Mouse (Mus musculus): ENCODE measurements around the gene Ovol3. TPM values are rescaled to one million over a fixed set of nuclear protein-coding genes. Genes with fewer than 3 reads are reported as not detected.

Ovol3 gene
- polyA plus RNA-seq, 1 experiment, result 0.27 TPM

DNA sequence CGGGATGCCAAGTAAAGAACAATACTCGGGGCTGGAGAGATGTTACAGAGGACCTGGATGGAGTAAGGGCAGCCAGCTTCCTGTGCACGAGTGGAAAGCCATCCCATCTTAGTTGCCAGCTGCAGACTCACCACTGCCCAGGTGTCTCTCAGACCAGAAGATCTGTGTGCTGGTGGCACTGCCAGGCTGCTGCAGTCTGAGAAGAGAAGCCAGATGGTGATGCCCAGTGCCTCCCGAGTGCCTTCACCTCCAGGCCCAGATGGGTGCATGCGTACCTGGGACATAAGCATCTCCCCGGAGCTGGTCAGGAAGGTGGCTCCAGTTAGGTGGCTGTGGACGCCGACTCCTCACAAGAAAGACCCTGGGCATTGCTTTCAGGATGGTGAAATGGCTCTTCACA is 434 bp downstream of the Ovol3 start:
- no peak for DNase-seq
- H3K27me3 ChIP-seq (replicated peaks; ENCODE audit: control insufficient read depth, insufficient read depth, low read length), result no peaks in the 10 kb centered on the region
- 86% methylated on average over 8 of the region's 8 CpGs for WGBS
- no peak for TF ChIP-seq CTCF (conservative IDR thresholded peaks at IDR 0.05; ENCODE audit: insufficient read depth, insufficient read length, low read depth, low read length)
- TF ChIP-seq POLR2A (IDR thresholded peaks at IDR 0.05; ENCODE audit: low read depth, low read length), result no peak
- no peak overlapping the region for H3K27ac ChIP-seq (ENCODE audit: insufficient read depth, low read depth, low read length)
- H3K36me3 ChIP-seq (ENCODE audit: control insufficient read depth, insufficient read depth, low read length), result no peaks in the 10 kb centered on the region
- H3K4me1 ChIP-seq (ENCODE audit: control insufficient read depth, insufficient read depth, low read length), result peaks cover 11% of the 10 kb centered on the region; the same call in 1 of the 2 replicates
- H3K4me3 ChIP-seq (ENCODE audit: insufficient read depth, low read depth, low read length), result no peak overlapping the region

DNA sequence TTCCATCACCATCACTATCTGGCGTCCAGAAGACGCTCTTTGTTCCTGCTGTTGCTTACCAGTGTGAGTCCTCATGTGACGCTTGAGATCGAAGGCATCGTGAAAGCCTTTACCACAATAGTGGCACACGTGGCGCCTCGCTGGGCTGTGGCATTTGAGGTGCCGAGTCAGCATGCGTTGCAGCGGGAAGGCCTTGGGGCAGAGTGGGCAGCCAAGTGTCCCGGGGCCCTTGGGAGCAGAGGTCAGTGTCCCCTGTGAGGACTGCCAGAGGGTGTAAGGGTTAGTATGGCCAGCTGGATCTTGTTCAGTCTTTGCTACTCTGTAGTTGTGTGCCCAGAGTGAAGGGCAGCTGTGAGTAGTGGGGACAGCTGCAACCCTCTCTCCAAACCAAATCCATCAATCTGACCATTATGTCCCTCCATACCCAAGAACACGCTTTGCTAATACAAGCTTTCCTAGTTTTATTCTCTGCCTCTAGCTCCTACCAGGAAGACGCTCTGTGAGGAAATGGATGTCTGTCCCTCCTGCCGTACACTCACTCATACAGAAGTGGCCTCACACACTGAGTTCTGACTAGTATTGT is 1.2 kb downstream of the Ovol3 start:
- Histone ChIP-seq H3K4me3 (ENCODE audit: insufficient read depth, low read depth, low read length) (no peak overlapping the region), H3K27me3 (replicated peaks; ENCODE audit: control insufficient read depth, insufficient read depth, low read length) (no peaks in the 10 kb centered on the region), H3K36me3 (ENCODE audit: control insufficient read depth, insufficient read depth, low read length) (no peaks in the 10 kb centered on the region), H3K4me1 (ENCODE audit: control insufficient read depth, insufficient read depth, low read length) (peaks cover 11% of the 10 kb centered on the region; the same call in 1 of the 2 replicates), H3K27ac (ENCODE audit: insufficient read depth, low read depth, low read length) (0 out of 2 replicates have a peak overlapping the region, but pooled peaks have one; percentile 6)
- WGBS, result 64% methylated on average over 15 of the region's 15 CpGs
- DNase-seq, result peak; percentile 94
- no peak for TF ChIP-seq CTCF (conservative IDR thresholded peaks at IDR 0.05; ENCODE audit: insufficient read depth, insufficient read length, low read depth, low read length)
- TF ChIP-seq POLR2A (IDR thresholded peaks at IDR 0.05; ENCODE audit: low read depth, low read length), result no peak

DNA sequence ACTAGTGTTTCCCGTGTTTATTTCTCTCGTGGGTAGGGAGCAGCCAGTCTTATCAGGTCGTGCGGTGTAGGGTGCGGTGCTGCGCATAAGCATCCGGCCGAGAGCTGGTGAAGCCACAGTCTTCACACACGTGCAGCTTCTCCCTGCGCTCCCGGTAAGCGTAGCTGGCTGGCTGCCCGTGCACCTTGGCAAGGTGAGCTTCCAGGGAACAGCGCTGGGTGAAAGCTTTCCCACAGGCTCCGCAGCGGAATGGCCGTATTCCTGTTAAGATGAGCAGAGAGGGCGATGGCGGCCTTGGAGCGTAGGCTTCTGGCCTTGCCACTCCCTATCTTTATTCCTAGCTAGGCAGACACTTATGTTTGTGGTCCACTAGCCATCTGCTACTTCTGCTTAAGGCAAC is 2.1 kb downstream of the Ovol3 start:
- Histone ChIP-seq H3K4me3 (ENCODE audit: insufficient read depth, low read depth, low read length) (no peak overlapping the region), H3K27ac (ENCODE audit: insufficient read depth, low read depth, low read length) (no peak overlapping the region), H3K4me1 (ENCODE audit: control insufficient read depth, insufficient read depth, low read length) (peaks cover 11% of the 10 kb centered on the region; the same call in 1 of the 2 replicates), H3K27me3 (replicated peaks; ENCODE audit: control insufficient read depth, insufficient read depth, low read length) (no peaks in the 10 kb centered on the region), H3K36me3 (ENCODE audit: control insufficient read depth, insufficient read depth, low read length) (no peaks in the 10 kb centered on the region)
- WGBS, result 73% methylated on average over 20 of the region's 20 CpGs
- TF ChIP-seq POLR2A (IDR thresholded peaks at IDR 0.05; ENCODE audit: low read depth, low read length), result no peak
- DNase-seq, result peak; percentile 65

DNA sequence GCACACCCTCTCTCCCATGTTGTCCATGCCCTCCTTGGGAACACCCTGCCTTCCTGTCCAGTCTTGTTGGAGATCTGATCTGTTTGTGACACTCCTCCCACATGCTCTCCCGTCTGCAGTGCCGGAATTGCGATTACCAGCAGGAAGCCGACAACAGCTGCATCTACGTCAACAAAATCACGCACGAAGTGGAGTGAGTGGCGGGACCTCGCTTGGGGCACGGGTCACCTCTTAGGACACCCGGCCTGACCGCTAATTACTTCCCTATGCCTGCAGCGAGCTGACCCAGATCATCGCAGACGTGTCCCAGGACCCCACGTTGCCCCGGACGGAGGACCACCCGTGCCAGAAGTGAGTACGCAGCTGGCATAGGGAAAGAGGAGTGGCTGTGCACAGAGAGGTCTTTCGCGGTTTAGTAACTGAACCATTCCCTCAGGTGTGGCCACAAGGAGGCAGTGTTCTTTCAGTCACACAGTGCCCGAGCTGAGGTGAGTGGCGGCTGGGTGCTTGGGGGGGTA is 2.8 kb downstream of the Ovol3 start:
- H3K27ac ChIP-seq (ENCODE audit: insufficient read depth, low read depth, low read length), result peak overlapping the region; percentile 62
- H3K4me3 ChIP-seq (ENCODE audit: insufficient read depth, low read depth, low read length), result peak overlapping the region; percentile 82
- WGBS, result 2% methylated on average over 24 of the region's 24 CpGs
- peak; percentile 74 for DNase-seq
- no peaks in the 10 kb centered on the region for H3K36me3 ChIP-seq (ENCODE audit: control insufficient read depth, insufficient read depth, low read length)
- H3K27me3 ChIP-seq (replicated peaks; ENCODE audit: control insufficient read depth, insufficient read depth, low read length), result no peaks in the 10 kb centered on the region
- TF ChIP-seq POLR2A (IDR thresholded peaks at IDR 0.05; ENCODE audit: low read depth, low read length) (no peak), CTCF (conservative IDR thresholded peaks at IDR 0.05; ENCODE audit: insufficient read depth, insufficient read length, low read depth, low read length) (peak; percentile 63)
- peaks cover 11% of the 10 kb centered on the region; the same call in 1 of the 2 replicates for H3K4me1 ChIP-seq (ENCODE audit: control insufficient read depth, insufficient read depth, low read length)

DNA sequence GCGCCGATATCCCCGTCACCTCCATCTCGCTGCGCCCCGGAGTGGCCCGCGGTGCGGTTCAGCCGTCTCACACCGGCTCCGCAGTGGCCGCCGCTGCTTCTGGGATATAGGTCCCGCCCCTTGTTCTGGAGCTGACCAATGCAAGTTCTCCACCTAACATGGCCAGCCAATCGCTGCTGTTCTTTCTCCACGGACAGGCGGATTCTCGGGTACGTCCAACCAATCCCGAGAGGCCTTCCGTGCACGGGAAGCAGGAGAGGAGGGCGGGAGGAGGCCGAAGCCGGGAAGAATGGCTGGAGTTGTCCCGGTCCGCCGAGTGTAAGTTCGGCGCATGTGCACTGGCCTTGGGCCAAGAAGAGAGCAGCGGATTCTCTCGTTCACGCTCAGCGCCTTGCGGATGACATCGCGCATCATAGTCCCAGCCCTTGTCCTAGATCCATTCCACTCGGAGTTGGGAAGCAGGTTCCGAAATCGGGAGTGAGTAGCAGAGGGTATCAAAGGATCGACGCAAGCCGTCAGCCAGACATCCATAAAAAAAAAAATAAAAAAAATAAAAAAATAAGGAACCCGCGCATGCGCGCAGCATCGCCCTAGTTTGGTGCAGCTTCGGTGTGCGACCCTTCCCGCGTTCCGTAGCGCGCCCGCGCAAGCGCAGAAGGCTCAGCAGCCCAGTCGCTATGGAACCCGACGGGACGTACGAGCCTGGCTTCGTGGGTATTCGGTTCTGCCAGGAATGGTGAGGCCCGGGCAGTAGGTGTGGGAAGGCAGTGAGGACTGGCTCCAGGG is 3.7 kb downstream of the Ovol3 start, which contains the start of the genes Polr2i and Tbcb:
Gene Polr2i (plus strand): TSS at position 280 of the 786 bp plus-strand sequence.
Gene Tbcb (minus strand): TSS at position 604 of the 786 bp plus-strand sequence.
- no peaks in the 10 kb centered on the region for H3K27me3 ChIP-seq (replicated peaks; ENCODE audit: control insufficient read depth, insufficient read depth, low read length)
- DNase-seq, result peak; percentile 100
- peak within 1 kb of the TSS; percentile 68 for H3K27ac ChIP-seq (ENCODE audit: insufficient read depth, low read depth, low read length)
- H3K4me1 ChIP-seq (ENCODE audit: control insufficient read depth, insufficient read depth, low read length), result peaks cover 11% of the 10 kb centered on the region; the same call in 1 of the 2 replicates
- no peaks in the 10 kb centered on the region for H3K36me3 ChIP-seq (ENCODE audit: control insufficient read depth, insufficient read depth, low read length)
- peak within 1 kb of the TSS; percentile 87 for H3K4me3 ChIP-seq (ENCODE audit: insufficient read depth, low read depth, low read length)
- no peak for TF ChIP-seq CTCF (conservative IDR thresholded peaks at IDR 0.05; ENCODE audit: insufficient read depth, insufficient read length, low read depth, low read length)
- TF ChIP-seq POLR2A (IDR thresholded peaks at IDR 0.05; ENCODE audit: low read depth, low read length), result peak; percentile 78
- under 1% methylated on average over 67 of the region's 67 CpGs for WGBS

DNA sequence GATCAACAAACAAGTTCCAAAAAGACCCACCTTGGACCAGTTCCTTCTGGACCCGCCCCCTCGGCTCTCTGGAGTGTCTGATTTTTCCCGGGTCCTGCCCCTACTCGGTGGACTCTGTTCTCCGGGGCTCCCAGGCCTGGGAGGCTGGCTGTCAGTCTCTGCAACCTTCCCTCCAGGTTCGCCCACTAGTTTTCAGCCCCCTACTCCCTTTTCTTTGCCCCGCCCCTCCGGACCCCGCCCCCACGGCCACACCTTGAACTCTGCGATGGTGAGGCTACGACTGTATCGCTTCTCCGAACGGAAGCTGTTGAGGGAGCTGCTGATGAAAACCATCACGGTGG is 4.2 kb downstream of the Ovol3 start:
- Histone ChIP-seq H3K4me3 (ENCODE audit: insufficient read depth, low read depth, low read length) (peak overlapping the region; percentile 87), H3K4me1 (ENCODE audit: control insufficient read depth, insufficient read depth, low read length) (peaks cover 11% of the 10 kb centered on the region; the same call in 1 of the 2 replicates), H3K36me3 (ENCODE audit: control insufficient read depth, insufficient read depth, low read length) (no peaks in the 10 kb centered on the region), H3K27me3 (replicated peaks; ENCODE audit: control insufficient read depth, insufficient read depth, low read length) (no peaks in the 10 kb centered on the region), H3K27ac (ENCODE audit: insufficient read depth, low read depth, low read length) (no peak overlapping the region)
- TF ChIP-seq POLR2A (IDR thresholded peaks at IDR 0.05; ENCODE audit: low read depth, low read length) (no peak), CTCF (conservative IDR thresholded peaks at IDR 0.05; ENCODE audit: insufficient read depth, insufficient read length, low read depth, low read length) (no peak)
- DNase-seq, result no peak
- WGBS, result under 1% methylated on average over 16 of the region's 16 CpGs

DNA sequence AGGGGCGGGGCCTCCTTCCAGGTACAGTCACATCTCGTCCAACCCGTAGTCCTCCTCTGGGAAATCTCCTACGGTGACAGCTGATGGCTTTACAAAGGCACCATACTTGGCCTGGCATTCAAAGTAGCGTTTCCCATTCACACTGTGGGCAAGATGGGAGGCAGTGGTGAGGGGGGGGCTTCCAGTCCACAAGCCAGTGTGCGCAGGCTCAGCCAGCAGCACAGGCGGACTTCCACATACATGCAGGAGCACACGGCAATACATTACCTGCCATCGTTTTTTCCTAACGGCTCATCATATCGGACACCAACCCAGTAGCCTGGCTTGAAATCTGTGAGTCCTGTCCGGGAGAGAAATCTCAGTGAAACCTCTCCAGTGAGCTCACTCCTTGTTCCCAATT is 11.3 kb downstream of the Ovol3 start:
- H3K4me1 ChIP-seq (ENCODE audit: control insufficient read depth, insufficient read depth, low read length), result peaks cover 4% of the 10 kb centered on the region
- no peaks in the 10 kb centered on the region for H3K27me3 ChIP-seq (replicated peaks; ENCODE audit: control insufficient read depth, insufficient read depth, low read length)
- no peak for DNase-seq
- no peak for TF ChIP-seq POLR2A (IDR thresholded peaks at IDR 0.05; ENCODE audit: low read depth, low read length)
- TF ChIP-seq CTCF (conservative IDR thresholded peaks at IDR 0.05; ENCODE audit: insufficient read depth, insufficient read length, low read depth, low read length), result no peak
- H3K4me3 ChIP-seq (ENCODE audit: insufficient read depth, low read depth, low read length), result no peak overlapping the region
- peaks cover 2% of the 10 kb centered on the region; the same call in 1 of the 2 replicates for H3K36me3 ChIP-seq (ENCODE audit: control insufficient read depth, insufficient read depth, low read length)
- WGBS, result 94% methylated on average over 12 of the region's 12 CpGs
- H3K27ac ChIP-seq (ENCODE audit: insufficient read depth, low read depth, low read length), result no peak overlapping the region

Data from kidney, adult 2 months (tissue).